Mouse (Mus musculus): ENCODE results near the gene Aldh1a3.

Aldh1a3 gene

GRCm38 (mm10) chr7:66427437-66428161, at the start of gene Aldh1a3:
Gene Aldh1a3 (minus strand): TSS chr7:66427517.
- in situ Hi-C loops (cut with MboI): no loop called here

GRCm38 (mm10) chr7:66476289-66476688, 49.0 kb upstream of the Aldh1a3 start:
- in situ Hi-C loops (cut with MboI): no loop called here

- in situ Hi-C loops (cut with MboI): no loop called here
These were observed 44.4 kb upstream of the Aldh1a3 start for GRCm38 (mm10) chr7:66471641-66472216.

- in situ Hi-C loops (cut with MboI): no loop called here
These were observed 39.3 kb upstream of the Aldh1a3 start for GRCm38 (mm10) chr7:66466641-66467040.

- in situ Hi-C loops (cut with MboI): no loop called here
These were observed 37.9 kb upstream of the Aldh1a3 start for GRCm38 (mm10) chr7:66465241-66465640.

GRCm38 (mm10) chr7:66463081-66463480, 35.8 kb upstream of the Aldh1a3 start:
- in situ Hi-C loops (cut with MboI): no loop called here

- in situ Hi-C loops (cut with MboI): no loop called here
These were observed 24.4 kb upstream of the Aldh1a3 start for GRCm38 (mm10) chr7:66451622-66452295.

GRCm38 (mm10) chr7:66449971-66450752, 22.8 kb upstream of the Aldh1a3 start:
- in situ Hi-C loops (cut with MboI): no loop called here

GRCm38 (mm10) chr7:66448786-66449540, 21.6 kb upstream of the Aldh1a3 start:
- in situ Hi-C loops (cut with MboI): no loop called here

- in situ Hi-C loops (cut with MboI): no loop called here
These were observed 21.0 kb upstream of the Aldh1a3 start for GRCm38 (mm10) chr7:66448304-66448703.

GRCm38 (mm10) chr7:66446860-66447259, 19.5 kb upstream of the Aldh1a3 start:
- in situ Hi-C loops (cut with MboI): no loop called here

GRCm38 (mm10) chr7:66445117-66445905, 18.0 kb upstream of the Aldh1a3 start:
- in situ Hi-C loops (cut with MboI): no loop called here

- in situ Hi-C loops (cut with MboI): no loop called here
These were observed 17.4 kb upstream of the Aldh1a3 start for GRCm38 (mm10) chr7:66444706-66445105.

GRCm38 (mm10) chr7:66442501-66443369, 15.4 kb upstream of the Aldh1a3 start:
- in situ Hi-C loops (cut with MboI): no loop called here

- in situ Hi-C loops (cut with MboI): no loop called here
These were observed 11.7 kb upstream of the Aldh1a3 start for GRCm38 (mm10) chr7:66438787-66439669.

- in situ Hi-C loops (cut with MboI): no loop called here
These were observed 7.2 kb upstream of the Aldh1a3 start for GRCm38 (mm10) chr7:66434453-66434935.

GRCm38 (mm10) chr7:66427053-66427436, 272 bp downstream of the Aldh1a3 start:
- in situ Hi-C loops (cut with MboI): no loop called here

- in situ Hi-C loops (cut with MboI): no loop called here
These were observed 5.4 kb downstream of the Aldh1a3 start for GRCm38 (mm10) chr7:66421903-66422302.

- in situ Hi-C loops (cut with MboI): no loop called here
These were observed 8.3 kb downstream of the Aldh1a3 start for GRCm38 (mm10) chr7:66418981-66419380.

Data from mature B cell (primary cell).